Mouse (Mus musculus) thymus, postnatal 0 days (tissue): ENCODE measurements around the gene Plekhg1. TPM values are rescaled to one million over a fixed set of nuclear protein-coding genes. Genes with fewer than 3 reads are reported as not detected.
A peak's percentile ranks its signal among the peaks of the same experiment; 100 is the strongest.

Experiments used
- DNase-seq: peaks from one replicate; pipeline ENCODE4 v3.0.0-alpha.2; 2015; ENCODE audit warnings: low spot score
- polyA plus RNA-seq: library from polyadenylated mRNA; unstranded; fragments of >200 nt; fragmentation: Nextera tagmentation; extraction: Ambion mirVana; gene quantifications from 2 replicates; pipeline ENCODE4 v1.2.1, GENCODE M21; 2015

Plekhg1 gene
- polyA plus RNA-seq, result 2.7 and 3.0 TPM in 2 replicates

GRCm38 (mm10) chr10:3740148-3740503 is at the start of gene Plekhg1:
Plekhg1 (plus strand) TSS chr10:3740364.
- peak; percentile 5 for DNase-seq

GRCm38 (mm10) chr10:3692791-3693190 is 47.4 kb upstream of the Plekhg1 start:
- no peak for DNase-seq

GRCm38 (mm10) chr10:3693699-3694280 is 46.4 kb upstream of the Plekhg1 start:
- DNase-seq, result no peak

- DNase-seq, result no peak
Observed at GRCm38 (mm10) chr10:3695332-3695905, 44.7 kb upstream of the Plekhg1 start.

- no peak for DNase-seq
Observed at GRCm38 (mm10) chr10:3696727-3697348, 43.3 kb upstream of the Plekhg1 start.

GRCm38 (mm10) chr10:3697500-3697899 is 42.7 kb upstream of the Plekhg1 start:
- DNase-seq, result no peak

- no peak for DNase-seq
Observed at GRCm38 (mm10) chr10:3700225-3701073, 39.7 kb upstream of the Plekhg1 start.

GRCm38 (mm10) chr10:3701832-3702231 is 38.3 kb upstream of the Plekhg1 start:
- DNase-seq, result no peak

GRCm38 (mm10) chr10:3702585-3702984 is 37.6 kb upstream of the Plekhg1 start:
- DNase-seq, result no peak

GRCm38 (mm10) chr10:3706231-3706630 is 33.9 kb upstream of the Plekhg1 start:
- no peak for DNase-seq

GRCm38 (mm10) chr10:3710081-3710480 is 30.1 kb upstream of the Plekhg1 start:
- no peak for DNase-seq

GRCm38 (mm10) chr10:3715302-3715943 is 24.7 kb upstream of the Plekhg1 start:
- DNase-seq, result no peak

GRCm38 (mm10) chr10:3718021-3718865 is 21.9 kb upstream of the Plekhg1 start:
- no peak for DNase-seq

GRCm38 (mm10) chr10:3720296-3720695 is 19.9 kb upstream of the Plekhg1 start:
- DNase-seq, result no peak

GRCm38 (mm10) chr10:3722339-3722738 is 17.8 kb upstream of the Plekhg1 start:
- no peak for DNase-seq

- DNase-seq, result no peak
Observed at GRCm38 (mm10) chr10:3724665-3725064, 15.5 kb upstream of the Plekhg1 start.

GRCm38 (mm10) chr10:3729666-3730065 is 10.5 kb upstream of the Plekhg1 start:
- DNase-seq, result no peak

- DNase-seq, result no peak
Observed at GRCm38 (mm10) chr10:3730314-3730713, 9.8 kb upstream of the Plekhg1 start.

- DNase-seq, result no peak
Observed at GRCm38 (mm10) chr10:3737034-3737433, 3.1 kb upstream of the Plekhg1 start.
